Mouse (Mus musculus): ENCODE measurements around the gene Pim3. TPM values are rescaled to one million over a fixed set of nuclear protein-coding genes. Genes with fewer than 3 reads are reported as not detected.
A peak's percentile ranks its signal among the peaks of the same experiment; 100 is the strongest.

Pim3 gene
- polyA plus RNA-seq, 1 experiment from 2014 or later, result 30.1 TPM

DNA sequence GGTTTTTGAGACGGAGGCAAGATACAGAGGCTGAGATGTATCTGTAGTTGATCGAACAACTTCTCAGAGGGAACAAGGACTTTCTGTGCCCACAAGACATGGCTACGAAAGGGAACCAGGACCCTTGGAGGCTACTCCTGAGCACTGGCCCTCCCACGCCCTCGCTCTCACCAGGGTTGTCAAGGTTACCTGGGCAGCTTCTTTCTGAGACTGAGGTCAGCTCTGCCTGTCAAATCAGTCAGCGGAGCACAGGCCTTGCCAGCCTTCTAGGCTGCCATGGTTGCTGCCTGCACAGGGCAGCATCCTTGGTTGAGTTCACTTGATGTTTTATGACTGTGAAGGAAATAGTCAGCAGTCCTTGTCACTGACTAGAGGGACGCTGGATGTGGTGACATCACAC is 39.5 kb upstream of the Pim3 start:
- WGBS, result 92% methylated on average over 7 of the region's 7 CpGs
- no peak overlapping the region for H3K27ac ChIP-seq (ENCODE audit: low read depth, low read length)
- no peak for ATAC-seq (ENCODE audit: low FRiP score)
- H3K36me3 ChIP-seq (ENCODE audit: control insufficient read depth, insufficient read depth, low read length), result peaks cover 24% of the 10 kb centered on the region
- no peak overlapping the region for H3K4me3 ChIP-seq (ENCODE audit: low read depth, low read length)
- peaks cover 11% of the 10 kb centered on the region; the same call in 1 of the 2 replicates for H3K4me1 ChIP-seq (ENCODE audit: control insufficient read depth, insufficient read depth, low read length)
- no peak overlapping the region for H3K9ac ChIP-seq (ENCODE audit: low read length)
- H3K9me3 ChIP-seq (ENCODE audit: control insufficient read depth, low read length), result no peaks in the 10 kb centered on the region
- peak; percentile 71 for DNase-seq (ENCODE audit: low spot score, missing footprints)
- H3K4me2 ChIP-seq, result no peak overlapping the region
- H3K27me3 ChIP-seq (ENCODE audit: control insufficient read depth, insufficient read depth, low read length), result no peaks in the 10 kb centered on the region

DNA sequence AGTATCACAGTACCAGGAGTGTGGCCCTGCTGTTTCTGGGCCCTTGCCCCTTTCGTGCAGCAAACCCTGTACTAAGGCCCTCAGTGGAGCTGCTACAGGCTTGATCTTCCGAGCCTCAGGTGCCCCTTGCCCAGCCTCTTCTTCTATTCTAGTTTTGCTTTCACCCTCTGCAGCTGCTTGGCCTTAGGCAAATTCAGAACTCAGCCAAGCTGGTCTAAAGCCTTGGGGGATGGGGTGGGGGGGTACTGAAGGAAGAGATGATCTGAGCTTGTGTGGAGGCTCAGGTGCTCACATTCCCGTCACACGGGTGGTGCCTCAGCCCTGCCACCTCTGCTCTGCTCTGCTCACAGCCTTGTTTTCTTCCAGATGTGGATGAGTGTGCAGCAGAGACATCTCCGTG is 38.6 kb upstream of the Pim3 start:
- Histone ChIP-seq H3K27ac (ENCODE audit: low read depth, low read length) (no peak overlapping the region), H3K9me3 (ENCODE audit: control insufficient read depth, low read length) (no peaks in the 10 kb centered on the region), H3K36me3 (ENCODE audit: control insufficient read depth, insufficient read depth, low read length) (peaks cover 24% of the 10 kb centered on the region), H3K4me2 (no peak overlapping the region), H3K27me3 (ENCODE audit: control insufficient read depth, insufficient read depth, low read length) (no peaks in the 10 kb centered on the region), H3K9ac (ENCODE audit: low read length) (no peak overlapping the region), H3K4me3 (ENCODE audit: low read depth, low read length) (no peak overlapping the region), H3K4me1 (ENCODE audit: control insufficient read depth, insufficient read depth, low read length) (peaks cover 10% of the 10 kb centered on the region; the same call in 1 of the 2 replicates)
- no peak for DNase-seq (ENCODE audit: low spot score, missing footprints)
- 91% methylated on average over 5 of the region's 5 CpGs for WGBS
- no peak for ATAC-seq (ENCODE audit: low FRiP score)

GRCm38 (mm10) chr15:88827466-88827865 is 34.5 kb upstream of the Pim3 start:
- H3K4me3 ChIP-seq (ENCODE audit: low read depth, low read length), result no peak overlapping the region
- WGBS, result 88% methylated on average over 6 of the region's 6 CpGs
- H3K9me3 ChIP-seq (ENCODE audit: control insufficient read depth, low read length), result no peaks in the 10 kb centered on the region
- no peak overlapping the region for H3K27ac ChIP-seq (ENCODE audit: low read depth, low read length)
- H3K27me3 ChIP-seq (ENCODE audit: control insufficient read depth, insufficient read depth, low read length), result no peaks in the 10 kb centered on the region
- ATAC-seq (ENCODE audit: low FRiP score) (no peak), DNase-seq (ENCODE audit: low spot score, missing footprints) (peak; percentile 49)
- H3K36me3 ChIP-seq (ENCODE audit: control insufficient read depth, insufficient read depth, low read length), result peaks cover 24% of the 10 kb centered on the region
- H3K4me2 ChIP-seq, result no peak overlapping the region
- H3K4me1 ChIP-seq (ENCODE audit: control insufficient read depth, insufficient read depth, low read length), result no peaks in the 10 kb centered on the region
- H3K9ac ChIP-seq (ENCODE audit: low read length), result no peak overlapping the region

DNA sequence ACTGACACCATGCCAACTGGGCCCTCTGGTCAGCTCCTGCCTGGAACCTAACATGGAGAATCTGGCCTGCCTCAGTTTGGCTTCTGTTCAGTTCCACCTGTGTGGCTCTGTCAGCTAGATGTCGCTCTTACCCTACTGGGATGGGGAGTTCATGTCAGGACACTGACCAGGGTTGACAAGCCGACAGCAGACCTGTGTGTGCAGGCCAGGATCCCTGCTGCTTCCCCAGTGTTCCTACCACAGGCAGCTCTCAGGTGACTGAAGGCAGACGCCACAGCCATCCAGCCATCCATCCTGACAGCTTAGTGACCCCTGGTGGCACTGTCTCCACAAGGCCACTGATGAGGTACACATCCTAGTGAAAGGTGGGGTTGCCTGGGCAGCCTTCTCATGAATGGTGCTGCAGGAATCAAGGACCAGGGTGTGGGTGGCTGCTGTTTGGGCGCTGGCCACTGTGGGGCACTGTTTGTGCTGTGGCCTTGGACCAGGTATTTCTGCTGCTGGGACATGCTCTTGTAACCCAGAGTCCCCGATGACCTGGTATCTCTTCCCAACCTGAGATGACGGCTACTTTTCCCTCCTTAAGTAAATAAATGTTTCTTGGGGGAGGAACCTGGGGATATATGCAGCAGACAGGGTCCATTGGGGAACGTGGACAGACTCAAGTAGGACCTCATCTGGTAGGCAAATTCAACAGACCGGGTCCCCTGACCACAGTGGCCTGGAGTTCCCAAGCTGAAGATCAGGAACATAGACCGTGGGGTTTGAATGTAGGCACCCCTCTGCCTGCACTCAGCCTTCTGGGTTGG is 33.8 kb upstream of the Pim3 start:
- Histone ChIP-seq H3K4me3 (ENCODE audit: low read depth, low read length) (no peak overlapping the region), H3K27me3 (ENCODE audit: control insufficient read depth, insufficient read depth, low read length) (no peaks in the 10 kb centered on the region), H3K4me1 (ENCODE audit: control insufficient read depth, insufficient read depth, low read length) (no peaks in the 10 kb centered on the region), H3K9me3 (ENCODE audit: control insufficient read depth, low read length) (no peaks in the 10 kb centered on the region), H3K4me2 (no peak overlapping the region), H3K36me3 (ENCODE audit: control insufficient read depth, insufficient read depth, low read length) (peaks cover 17% of the 10 kb centered on the region), H3K9ac (ENCODE audit: low read length) (no peak overlapping the region; the same call in 1 of the 2 replicates), H3K27ac (ENCODE audit: low read depth, low read length) (no peak overlapping the region)
- DNase-seq (ENCODE audit: low spot score, missing footprints) (peak; percentile 96), ATAC-seq (ENCODE audit: low FRiP score) (peak; percentile 49; the same call in 1 of the 2 replicates)
- 18% methylated on average over 9 of the region's 9 CpGs for WGBS

DNA sequence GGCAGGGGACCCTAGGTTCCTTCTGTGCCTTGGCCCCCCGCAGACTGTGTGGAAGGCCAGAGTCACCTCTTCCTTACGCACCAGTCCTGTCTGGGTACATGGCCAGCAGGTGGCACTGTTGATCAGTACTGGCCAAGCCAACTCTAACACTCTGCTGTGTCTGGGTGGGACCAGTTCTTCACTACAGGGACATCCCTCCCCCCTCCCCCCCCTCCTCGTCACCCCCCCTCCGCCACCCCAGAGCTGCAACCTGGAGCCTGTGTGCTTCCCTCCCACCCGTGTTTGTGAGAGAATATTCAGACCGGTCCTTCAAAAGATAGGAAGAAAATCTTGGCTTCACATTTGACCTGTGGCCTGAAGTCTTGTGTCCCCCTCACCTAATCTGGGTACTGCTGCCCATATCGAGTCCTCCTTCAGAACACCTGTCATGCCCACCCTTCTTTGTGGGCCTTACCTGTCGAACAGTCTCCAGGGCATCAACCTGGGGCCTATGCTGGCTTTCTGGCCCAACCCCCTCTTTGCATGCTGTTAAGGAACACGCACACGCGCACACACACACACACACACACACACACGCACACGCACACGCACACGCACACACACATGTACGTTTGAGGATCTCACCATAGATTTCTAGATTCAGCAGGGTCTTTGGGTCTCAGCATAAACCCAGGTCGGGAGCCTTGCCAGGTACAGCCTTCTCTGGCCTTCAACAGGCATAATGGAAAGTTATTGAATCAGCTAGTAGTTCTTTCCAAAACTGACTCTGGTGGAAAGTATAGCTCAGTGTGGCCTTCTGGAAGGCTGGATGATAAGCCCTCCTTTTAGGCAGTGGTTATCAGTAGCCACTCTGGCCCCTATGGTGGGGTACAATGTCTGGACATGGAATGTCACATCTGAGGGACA is 32.9 kb upstream of the Pim3 start:
- DNase-seq (ENCODE audit: low spot score, missing footprints) (peak; percentile 98), ATAC-seq (ENCODE audit: low FRiP score) (peak; percentile 92)
- 53% methylated on average over 17 of the region's 17 CpGs for WGBS
- no peaks in the 10 kb centered on the region for H3K27me3 ChIP-seq (ENCODE audit: control insufficient read depth, insufficient read depth, low read length)
- H3K9me3 ChIP-seq (ENCODE audit: control insufficient read depth, low read length), result no peaks in the 10 kb centered on the region
- no peak overlapping the region for H3K4me3 ChIP-seq (ENCODE audit: low read depth, low read length)
- H3K4me1 ChIP-seq (ENCODE audit: control insufficient read depth, insufficient read depth, low read length), result no peaks in the 10 kb centered on the region
- peaks cover 12% of the 10 kb centered on the region for H3K36me3 ChIP-seq (ENCODE audit: control insufficient read depth, insufficient read depth, low read length)
- H3K4me2 ChIP-seq, result no peak overlapping the region
- no peak overlapping the region for H3K27ac ChIP-seq (ENCODE audit: low read depth, low read length)
- no peak overlapping the region for H3K9ac ChIP-seq (ENCODE audit: low read length)

GRCm38 (mm10) chr15:88829791-88830440 is 32.1 kb upstream of the Pim3 start:
- no peak overlapping the region for H3K9ac ChIP-seq (ENCODE audit: low read length)
- no peak overlapping the region for H3K27ac ChIP-seq (ENCODE audit: low read depth, low read length)
- 75% methylated on average over 6 of the region's 6 CpGs for WGBS
- no peak overlapping the region for H3K4me3 ChIP-seq (ENCODE audit: low read depth, low read length)
- H3K4me2 ChIP-seq, result no peak overlapping the region
- H3K4me1 ChIP-seq (ENCODE audit: control insufficient read depth, insufficient read depth, low read length), result no peaks in the 10 kb centered on the region
- H3K9me3 ChIP-seq (ENCODE audit: control insufficient read depth, low read length), result no peaks in the 10 kb centered on the region
- no peaks in the 10 kb centered on the region for H3K27me3 ChIP-seq (ENCODE audit: control insufficient read depth, insufficient read depth, low read length)
- DNase-seq (ENCODE audit: low spot score, missing footprints) (peak; percentile 31), ATAC-seq (ENCODE audit: low FRiP score) (no peak)
- peaks cover 5% of the 10 kb centered on the region; the same call in 1 of the 2 replicates for H3K36me3 ChIP-seq (ENCODE audit: control insufficient read depth, insufficient read depth, low read length)

DNA sequence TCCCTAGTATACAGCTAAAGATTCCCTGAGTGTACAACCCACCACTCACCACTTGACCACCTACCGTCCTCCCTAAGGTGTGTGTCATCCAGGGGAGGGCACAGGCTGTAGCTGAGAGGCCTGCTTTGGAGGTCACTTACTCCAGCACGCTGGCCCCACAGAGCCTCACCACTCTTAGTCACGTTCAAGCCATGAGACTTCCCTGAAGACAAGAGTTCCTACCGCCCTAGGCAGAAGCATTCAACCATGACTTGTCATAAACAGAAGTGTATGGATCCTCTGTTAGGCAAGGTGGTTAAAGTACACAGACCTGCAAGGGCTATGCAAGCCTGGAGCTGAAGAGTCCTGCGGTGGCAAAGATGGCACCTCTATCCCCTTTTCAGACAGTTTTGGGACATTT is 31.3 kb upstream of the Pim3 start:
- no peaks in the 10 kb centered on the region for H3K4me1 ChIP-seq (ENCODE audit: control insufficient read depth, insufficient read depth, low read length)
- peaks cover 4% of the 10 kb centered on the region; the same call in 1 of the 2 replicates for H3K36me3 ChIP-seq (ENCODE audit: control insufficient read depth, insufficient read depth, low read length)
- no peak overlapping the region for H3K27ac ChIP-seq (ENCODE audit: low read depth, low read length)
- H3K4me3 ChIP-seq (ENCODE audit: low read depth, low read length), result no peak overlapping the region
- no peak for DNase-seq (ENCODE audit: low spot score, missing footprints)
- no peak overlapping the region for H3K9ac ChIP-seq (ENCODE audit: low read length)
- H3K27me3 ChIP-seq (ENCODE audit: control insufficient read depth, insufficient read depth, low read length), result no peaks in the 10 kb centered on the region
- no peaks in the 10 kb centered on the region for H3K9me3 ChIP-seq (ENCODE audit: control insufficient read depth, low read length)
- WGBS, result 82% methylated on average over 5 of the region's 5 CpGs
- no peak overlapping the region for H3K4me2 ChIP-seq
- ATAC-seq (ENCODE audit: low FRiP score), result no peak

DNA sequence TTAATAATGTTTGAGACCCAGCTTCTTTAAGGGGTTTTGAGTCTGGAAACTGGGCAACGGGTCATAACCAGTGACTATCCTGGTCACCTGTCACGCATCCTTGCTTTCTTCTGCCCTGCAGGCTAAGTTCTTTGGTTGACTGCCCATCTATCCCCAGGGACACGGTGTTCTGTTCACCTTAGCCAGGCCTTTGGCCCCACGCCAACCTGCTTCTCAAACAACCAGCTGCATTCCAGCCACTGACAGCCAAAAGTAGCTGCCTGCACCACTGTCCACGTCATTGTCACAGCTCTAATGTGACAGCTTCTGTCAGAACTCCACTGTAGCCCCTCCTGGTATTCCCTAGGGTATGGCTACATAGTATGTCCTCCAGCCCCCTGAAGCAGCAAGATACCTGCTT is 30.5 kb upstream of the Pim3 start:
- peaks cover 2% of the 10 kb centered on the region; the same call in 1 of the 2 replicates for H3K36me3 ChIP-seq (ENCODE audit: control insufficient read depth, insufficient read depth, low read length)
- H3K4me3 ChIP-seq (ENCODE audit: low read depth, low read length), result no peak overlapping the region
- H3K4me2 ChIP-seq, result no peak overlapping the region
- no peaks in the 10 kb centered on the region for H3K27me3 ChIP-seq (ENCODE audit: control insufficient read depth, insufficient read depth, low read length)
- H3K4me1 ChIP-seq (ENCODE audit: control insufficient read depth, insufficient read depth, low read length), result no peaks in the 10 kb centered on the region
- H3K27ac ChIP-seq (ENCODE audit: low read depth, low read length), result no peak overlapping the region
- no peak overlapping the region for H3K9ac ChIP-seq (ENCODE audit: low read length)
- DNase-seq (ENCODE audit: low spot score, missing footprints) (peak; percentile 39), ATAC-seq (ENCODE audit: low FRiP score) (no peak)
- WGBS, result 72% methylated on average over 5 of the region's 5 CpGs
- no peaks in the 10 kb centered on the region for H3K9me3 ChIP-seq (ENCODE audit: control insufficient read depth, low read length)

All from midbrain, embryonic 11.5 days (tissue).